ENCODE assay signal across 19 mouse cellular contexts in the genomic region with DNA sequence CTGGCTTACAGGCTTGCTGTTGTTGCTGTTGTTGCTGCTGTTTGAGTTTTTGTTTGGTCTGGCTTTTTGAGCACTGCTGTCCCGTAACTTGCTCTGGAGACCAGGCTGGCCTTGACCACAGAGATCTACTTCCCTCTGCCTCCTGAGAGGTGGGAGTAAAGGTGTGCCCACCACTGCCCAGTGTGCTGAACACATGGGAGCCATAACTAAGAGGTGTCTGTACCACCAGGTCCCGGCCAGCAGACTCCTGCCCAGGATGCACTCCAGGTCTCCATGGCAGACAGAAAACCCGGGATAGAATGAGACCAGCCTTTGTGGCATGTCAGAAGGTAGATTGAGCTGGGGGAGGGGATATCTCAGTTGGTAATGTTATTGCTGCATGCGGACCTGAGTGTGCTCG. TPM values are rescaled to one million over a fixed set of nuclear protein-coding genes. Genes with fewer than 3 reads are reported as not detected.
DNase-seq lines count a peak whose midpoint lies in the region; ATAC-seq and TF ChIP-seq lines count a peak whose summit lies in the region.
"Had no signal": no experiment of that assay in that cellular context is flagged by ENCODE, and none has a peak within 500 bp of the region (broad histone marks: within the 10 kb centered on the region; RNA-seq: fewer than 3 reads in every experiment).

No protein-coding gene starts in this region.

- no peaks in the 10 kb centered on the region for H3K9me3 ChIP-seq in hindbrain, embryonic 13.5 days
- no peaks in the 10 kb centered on the region for H3K9me3 ChIP-seq in hindbrain, embryonic 14.5 days (ENCODE audit: control insufficient read depth, low read length)
- no peaks in the 10 kb centered on the region for H3K9me3 ChIP-seq in limb, embryonic 10.5 days (replicated peaks)
- H3K9me3 ChIP-seq: G1E; heart, embryonic 12.5 days; intestine, embryonic 15.5 days; megakaryocyte, embryonic 14.5 days; midbrain, embryonic 12.5 days had no signal

- H3K27me3 ChIP-seq in cerebellum, adult 2 months (ENCODE audit: control insufficient read depth, insufficient read depth, low read length) = no peaks in the 10 kb centered on the region
- no peaks in the 10 kb centered on the region for H3K27me3 ChIP-seq in hindbrain, embryonic 13.5 days
- H3K27me3 ChIP-seq in hindbrain, embryonic 14.5 days (ENCODE audit: control insufficient read depth, insufficient read depth, low read length) = no peaks in the 10 kb centered on the region
- no peaks in the 10 kb centered on the region for H3K27me3 ChIP-seq in limb, embryonic 10.5 days (ENCODE audit: low read depth, poor library complexity, severe bottlenecking)
- H3K27me3 ChIP-seq: heart, embryonic 12.5 days; intestine, embryonic 15.5 days; midbrain, embryonic 12.5 days had no signal

- H3K9ac ChIP-seq in hindbrain, embryonic 13.5 days = no peak overlapping the region
- no peak overlapping the region for H3K9ac ChIP-seq in hindbrain, embryonic 14.5 days
- H3K9ac ChIP-seq: heart, embryonic 12.5 days; intestine, embryonic 15.5 days; midbrain, embryonic 12.5 days had no signal

- H3K36me3 ChIP-seq in hindbrain, embryonic 13.5 days = no peaks in the 10 kb centered on the region
- H3K36me3 ChIP-seq in hindbrain, embryonic 14.5 days (replicated peaks; ENCODE audit: control insufficient read depth, insufficient read depth) = no peaks in the 10 kb centered on the region
- H3K36me3 ChIP-seq in limb, embryonic 10.5 days = no peaks in the 10 kb centered on the region
- H3K36me3 ChIP-seq: G1E; heart, embryonic 12.5 days; intestine, embryonic 15.5 days; midbrain, embryonic 12.5 days had no signal

- peaks cover 30% of the 10 kb centered on the region for H3K4me1 ChIP-seq in cerebellum, adult 2 months (ENCODE audit: control insufficient read depth, insufficient read depth, low read length)
- H3K4me1 ChIP-seq in hindbrain, embryonic 13.5 days (replicated peaks) = peaks cover 15% of the 10 kb centered on the region
- 0 out of 2 replicates have a peak, but pooled peaks cover 5% of the 10 kb centered on the region for H3K4me1 ChIP-seq in hindbrain, embryonic 14.5 days (replicated peaks; ENCODE audit: control insufficient read depth, insufficient read depth, low read length)
- H3K4me1 ChIP-seq in brown adipose tissue, adult 24 weeks (ENCODE audit: control insufficient read depth, insufficient read depth, insufficient read length, low read length) = peaks cover 13% of the 10 kb centered on the region; the same call in 1 of the 2 replicates
- peaks cover 5% of the 10 kb centered on the region; the same call in 1 of the 2 replicates for H3K4me1 ChIP-seq in limb, embryonic 10.5 days
- H3K4me1 ChIP-seq: midbrain, embryonic 12.5 days had no signal

- no peak for TF ChIP-seq POLR2A in cerebellum, adult 2 months (IDR thresholded peaks at IDR 0.05; ENCODE audit: borderline replicate concordance, insufficient read depth, low read length)

- 86% methylated on average over 5 of the region's 5 CpGs for WGBS in cerebellum, adult 2 months
- WGBS in hindbrain, embryonic 13.5 days = 87% methylated on average over 5 of the region's 5 CpGs
- 77% methylated on average over 5 of the region's 5 CpGs for WGBS in hindbrain, embryonic 14.5 days
- WGBS in limb, embryonic 10.5 days = 85% methylated on average over 5 of the region's 5 CpGs

- no peak overlapping the region for H3K4me2 ChIP-seq in hindbrain, embryonic 13.5 days
- no peak overlapping the region for H3K4me2 ChIP-seq in hindbrain, embryonic 14.5 days (replicated peaks)
- H3K4me2 ChIP-seq: heart, embryonic 12.5 days; intestine, embryonic 15.5 days; liver, embryonic 11.5 days; midbrain, embryonic 12.5 days had no signal

- no peak overlapping the region for H3K27ac ChIP-seq in cerebellum, adult 2 months (ENCODE audit: insufficient read depth, low read length)
- no peak overlapping the region for H3K27ac ChIP-seq in hindbrain, embryonic 13.5 days
- H3K27ac ChIP-seq in hindbrain, embryonic 14.5 days = no peak overlapping the region
- H3K27ac ChIP-seq in brown adipose tissue, adult 24 weeks (replicated peaks; ENCODE audit: low read depth, low read length) = peak overlapping the region; percentile 57
- H3K27ac ChIP-seq in limb, embryonic 10.5 days = 0 out of 2 replicates have a peak overlapping the region, but pooled peaks have one; percentile 1
- H3K27ac ChIP-seq: hindbrain, postnatal 0 days; intestine, embryonic 15.5 days; midbrain, embryonic 12.5 days had no signal

- peak; percentile 18; the same call in 1 of the 2 replicates for ATAC-seq in hindbrain, embryonic 13.5 days (ENCODE audit: low FRiP score)
- no peak for ATAC-seq in hindbrain, embryonic 14.5 days (ENCODE audit: low FRiP score)
- ATAC-seq: forebrain, embryonic 14.5 days; hindbrain, postnatal 0 days; intestine, embryonic 15.5 days had no signal

- TF ChIP-seq CTCF in cerebellum, adult 2 months (IDR thresholded peaks at IDR 0.05; ENCODE audit: borderline replicate concordance, insufficient read depth, low read depth, low read length) = no peak

- no peak overlapping the region for H3K4me3 ChIP-seq in cerebellum, adult 2 months (replicated peaks; ENCODE audit: insufficient read depth, low read depth, low read length)
- no peak overlapping the region for H3K4me3 ChIP-seq in hindbrain, embryonic 13.5 days
- H3K4me3 ChIP-seq in hindbrain, embryonic 14.5 days (replicated peaks; ENCODE audit: low read length) = no peak overlapping the region
- H3K4me3 ChIP-seq in brown adipose tissue, adult 24 weeks (ENCODE audit: insufficient read depth, low read depth, low read length) = no peak overlapping the region
- H3K4me3 ChIP-seq in limb, embryonic 10.5 days = no peak overlapping the region
- H3K4me3 ChIP-seq: heart, embryonic 12.5 days; intestine, embryonic 15.5 days; megakaryocyte, embryonic 14.5 days; midbrain, embryonic 12.5 days had no signal

- DNase-seq in cerebellum, adult 9-11 months = peak; percentile 52
- no peak for DNase-seq in cerebellum, adult 2 months
- DNase-seq in hindbrain, embryonic 14.5 days (ENCODE audit: low spot score) = no peak
- DNase-seq in limb, embryonic 10.5 days (ENCODE audit: low spot score) = no peak
- DNase-seq in frontal cortex, postnatal 14 days (ENCODE audit: low spot score in 2 of 2) = no peak
- DNase-seq: layer of hippocampus, postnatal 36 days; left cerebral cortex, postnatal 4 days; right cerebral cortex, postnatal 14 days; thymus, postnatal 14 days had no signal

RNA-seq across cellular contexts. Expression of gene Thrsp, which starts 1.6 kb away (rescaled TPM):
- polyA plus RNA-seq in cerebellum, adult 2 months (2012; rRNA removed) = 93.2 and 101 TPM in 2 replicates
- polyA plus RNA-seq in hindbrain, embryonic 13.5 days (2015; fragmentation: Nextera tagmentation; extraction: Ambion mirVana) = 1.8 and 2.6 TPM in 2 replicates
- polyA plus RNA-seq in hindbrain, embryonic 14.5 days (2014; fragmentation: Nextera tagmentation; extraction: Ambion mirVana) = 1.8 and 2.2 TPM in 2 replicates
- polyA plus RNA-seq in brown adipose tissue, adult 24 weeks (2012; ENCODE audit: insufficient read depth, insufficient read length, missing spikeins) = 5,792 and 7,164 TPM in 2 replicates
- polyA plus RNA-seq in limb, embryonic 10.5 days (2016; fragmentation: Nextera tagmentation; extraction: Ambion mirVana) = 0.45 and 0.46 TPM in 2 replicates
- polyA plus RNA-seq: G1E had no signal

RNA-seq across cellular contexts. Expression of gene Ndufc2, which starts 19.4 kb away (rescaled TPM):
- polyA plus RNA-seq in cerebellum, adult 2 months (2012; rRNA removed) = 376 and 378 TPM in 2 replicates
- polyA plus RNA-seq in hindbrain, embryonic 13.5 days (2015; fragmentation: Nextera tagmentation; extraction: Ambion mirVana) = 445 and 471 TPM in 2 replicates
- 499 and 550 TPM in 2 replicates for polyA plus RNA-seq in hindbrain, embryonic 14.5 days (2014; fragmentation: Nextera tagmentation; extraction: Ambion mirVana)
- polyA plus RNA-seq in brown adipose tissue, adult 24 weeks (2012; ENCODE audit: insufficient read depth, insufficient read length, missing spikeins) = 931 and 1,246 TPM in 2 replicates
- polyA plus RNA-seq in limb, embryonic 10.5 days (2016; fragmentation: Nextera tagmentation; extraction: Ambion mirVana) = 305 and 321 TPM in 2 replicates

RNA-seq across cellular contexts. Expression of gene Kctd14, which starts 32.0 kb away (rescaled TPM):
- polyA plus RNA-seq in cerebellum, adult 2 months (2012; rRNA removed) = 1.6 and 2.2 TPM in 2 replicates
- polyA plus RNA-seq in hindbrain, embryonic 13.5 days (2015; fragmentation: Nextera tagmentation; extraction: Ambion mirVana) = 1.1 and 1.5 TPM in 2 replicates
- polyA plus RNA-seq in hindbrain, embryonic 14.5 days (2014; fragmentation: Nextera tagmentation; extraction: Ambion mirVana) = 0.90 and 1.5 TPM in 2 replicates
- 0.67 and 2.2 TPM in 2 replicates for polyA plus RNA-seq in brown adipose tissue, adult 24 weeks (2012; ENCODE audit: insufficient read depth, insufficient read length, missing spikeins)
- polyA plus RNA-seq in limb, embryonic 10.5 days (2016; fragmentation: Nextera tagmentation; extraction: Ambion mirVana) = 0.69 and 1.0 TPM in 2 replicates
- polyA plus RNA-seq: G1E had no signal

RNA-seq across cellular contexts. Expression of gene Alg8, which starts 47.8 kb away (rescaled TPM):
- polyA plus RNA-seq in cerebellum, adult 2 months (2012; rRNA removed) = 10.1 and 11.1 TPM in 2 replicates
- 16.5 and 17.4 TPM in 2 replicates for polyA plus RNA-seq in hindbrain, embryonic 13.5 days (2015; fragmentation: Nextera tagmentation; extraction: Ambion mirVana)
- polyA plus RNA-seq in hindbrain, embryonic 14.5 days (2014; fragmentation: Nextera tagmentation; extraction: Ambion mirVana) = 10.4 and 11.1 TPM in 2 replicates
- 5.0 and 9.6 TPM in 2 replicates for polyA plus RNA-seq in brown adipose tissue, adult 24 weeks (2012; ENCODE audit: insufficient read depth, insufficient read length, missing spikeins)
- 53.4 and 55.2 TPM in 2 replicates for polyA plus RNA-seq in limb, embryonic 10.5 days (2016; fragmentation: Nextera tagmentation; extraction: Ambion mirVana)

Comparison
In these comparisons a context has a peak if more than half of its experiments do, and no peak if none do; other contexts are left out.
1. H3K27ac ChIP-seq: peak in brown adipose tissue, adult 24 weeks (single experiment) and limb, embryonic 10.5 days (single experiment); none in cerebellum, adult 2 months (single experiment), hindbrain, embryonic 13.5 days (single experiment) and hindbrain, embryonic 14.5 days (single experiment).
2. RNA of gene Thrsp, which starts 1.6 kb away (polyA plus RNA-seq): 5,792 to 7,164 TPM in brown adipose tissue, adult 24 weeks; 93.2 to 101 TPM in cerebellum, adult 2 months, 1.8 to 2.2 TPM in hindbrain, embryonic 14.5 days, 1.8 to 2.6 TPM in hindbrain, embryonic 13.5 days and 0.45 to 0.46 TPM in limb, embryonic 10.5 days; every median in the first group is over 10 times any median in the second.